Comparison of ENCODE assay signal across 10 mouse cellular contexts in genomic region chr5:135533431-135533830, GRCm38 (mm10). TPM values are rescaled to one million over a fixed set of nuclear protein-coding genes. Genes with fewer than 3 reads are reported as not detected.
DNase-seq lines count a peak whose midpoint lies in the region; ATAC-seq and TF ChIP-seq lines count a peak whose summit lies in the region.
"Had no signal": no experiment of that assay in that cellular context is flagged by ENCODE, and none has a peak within 500 bp of the region (broad histone marks: within the 10 kb centered on the region; RNA-seq: fewer than 3 reads in every experiment).

No protein-coding gene starts in this region.

- no peak for ATAC-seq in kidney, embryonic 15.5 days (replicated peaks; ENCODE audit: low FRiP score)
- no peak for ATAC-seq in hindbrain, postnatal 0 days

- DNase-seq in layer of hippocampus, adult 2 months (ENCODE audit: low spot score in 2 of 2), result no peak
- DNase-seq in layer of hippocampus, adult 8-10 months (ENCODE audit: low spot score in 2 of 2), result no peak
- peak; percentile 41 to 63 for DNase-seq in gastrocnemius, adult 8-10 months (ENCODE audit: low spot score in 2 of 2)
- peak; percentile 37 for DNase-seq in ovary, postnatal 36 days (ENCODE audit: low spot score)
- DNase-seq in hindbrain, postnatal 0 days (ENCODE audit: low spot score), result no peak
- no peak for DNase-seq in retina, embryonic 14.5 days (ENCODE audit: low spot score)
- no peak for DNase-seq in embryo, embryonic 9.5 days (ENCODE audit: extremely low spot score)
- DNase-seq: embryo, embryonic 11 days; liver, embryonic 13.5 days had no signal

- no peak overlapping the region for H3K4me3 ChIP-seq in layer of hippocampus, adult 2 months
- H3K4me3 ChIP-seq in kidney, embryonic 15.5 days (replicated peaks), result no peak overlapping the region
- no peak overlapping the region for H3K4me3 ChIP-seq in hindbrain, postnatal 0 days (ENCODE audit: low read length)
- H3K4me3 ChIP-seq: liver, embryonic 13.5 days had no signal

- H3K27me3 ChIP-seq in kidney, embryonic 15.5 days, result no peaks in the 10 kb centered on the region
- no peaks in the 10 kb centered on the region for H3K27me3 ChIP-seq in hindbrain, postnatal 0 days (ENCODE audit: insufficient read depth, low read length)
- H3K27me3 ChIP-seq: liver, embryonic 13.5 days had no signal

- no peaks in the 10 kb centered on the region for H3K9me3 ChIP-seq in kidney, embryonic 15.5 days (replicated peaks)
- no peaks in the 10 kb centered on the region for H3K9me3 ChIP-seq in hindbrain, postnatal 0 days (ENCODE audit: low read length)
- H3K9me3 ChIP-seq: liver, embryonic 13.5 days had no signal

- no peak overlapping the region for H3K9ac ChIP-seq in kidney, embryonic 15.5 days
- H3K9ac ChIP-seq in hindbrain, postnatal 0 days (replicated peaks; ENCODE audit: low read length), result no peak overlapping the region
- H3K9ac ChIP-seq: liver, embryonic 13.5 days had no signal

- H3K4me2 ChIP-seq in kidney, embryonic 15.5 days, result no peak overlapping the region
- H3K4me2 ChIP-seq in hindbrain, postnatal 0 days (ENCODE audit: low read depth, low read length), result no peak overlapping the region
- H3K4me2 ChIP-seq: liver, embryonic 13.5 days had no signal

- H3K4me1 ChIP-seq in kidney, embryonic 15.5 days, result peaks cover 12% of the 10 kb centered on the region
- H3K4me1 ChIP-seq in hindbrain, postnatal 0 days (ENCODE audit: insufficient read depth, low read length), result 0 out of 2 replicates have a peak, but pooled peaks cover 3% of the 10 kb centered on the region

- no peaks in the 10 kb centered on the region; the same call in 1 of the 2 replicates for H3K36me3 ChIP-seq in kidney, embryonic 15.5 days
- no peaks in the 10 kb centered on the region for H3K36me3 ChIP-seq in hindbrain, postnatal 0 days (ENCODE audit: insufficient read depth, low read length)
- H3K36me3 ChIP-seq: liver, embryonic 13.5 days had no signal

- 58% methylated on average over 10 of the region's 10 CpGs for WGBS in kidney, embryonic 15.5 days
- 68% methylated on average over 10 of the region's 10 CpGs for WGBS in hindbrain, postnatal 0 days

- no peak for TF ChIP-seq CTCF in layer of hippocampus, adult 2 months (conservative IDR thresholded peaks at IDR 0.05)
- no peak for TF ChIP-seq CTCF in hindbrain, postnatal 0 days (IDR thresholded peaks at IDR 0.05; ENCODE audit: low read depth)

- peak overlapping the region; percentile 73 for H3K27ac ChIP-seq in layer of hippocampus, adult 2 months
- peak overlapping the region; percentile 60 for H3K27ac ChIP-seq in kidney, embryonic 15.5 days
- no peak overlapping the region for H3K27ac ChIP-seq in hindbrain, postnatal 0 days
- H3K27ac ChIP-seq: liver, embryonic 13.5 days had no signal

RNA-seq across cellular contexts. Expression of gene Hip1, which starts 11.5 kb away (rescaled TPM):
- 10 to 100 TPM; 41.2 to 41.4 TPM for total RNA-seq in layer of hippocampus, adult 2 months (2021)
- 10 to 100 TPM; 34.4 to 48.8 (median 44.9) TPM for total RNA-seq in layer of hippocampus, adult 8-10 months (2022)
- total RNA-seq in gastrocnemius, adult 8-10 months (2022), result 10 to 100 TPM; 14.7 to 17.2 (median 16.0) TPM
- polyA plus RNA-seq in kidney, embryonic 15.5 days (2015; fragmentation: Nextera tagmentation; extraction: Ambion mirVana), result 43.2 and 45.2 TPM in 2 replicates
- total RNA-seq in hindbrain, postnatal 0 days (2014; rRNA removed), result 103 and 110 TPM in 2 replicates
- polyA plus RNA-seq in hindbrain, postnatal 0 days (2015; fragmentation: Nextera tagmentation; extraction: Ambion mirVana), result 26.9 and 28.3 TPM in 2 replicates

RNA-seq across cellular contexts. Expression of gene Ccl26, which starts 29.9 kb away (rescaled TPM):
- not detected for total RNA-seq in layer of hippocampus, adult 2 months (2021)
- total RNA-seq in layer of hippocampus, adult 8-10 months (2022), result not detected
- total RNA-seq in gastrocnemius, adult 8-10 months (2022), result not detected
- not detected in 2 replicates for polyA plus RNA-seq in kidney, embryonic 15.5 days (2015; fragmentation: Nextera tagmentation; extraction: Ambion mirVana)
- not detected in 2 replicates for total RNA-seq in hindbrain, postnatal 0 days (2014; rRNA removed)
- polyA plus RNA-seq in hindbrain, postnatal 0 days (2015; fragmentation: Nextera tagmentation; extraction: Ambion mirVana), result not detected in 2 replicates
- polyA plus RNA-seq: liver, embryonic 13.5 days had no signal

RNA-seq across cellular contexts. Expression of gene Ccl24, which starts 39.4 kb away (rescaled TPM):
- not detected for total RNA-seq in layer of hippocampus, adult 2 months (2021)
- under 1 TPM in 1 of 4 experiments, not detected in 3; 0.61 TPM for total RNA-seq in layer of hippocampus, adult 8-10 months (2022)
- total RNA-seq in gastrocnemius, adult 8-10 months (2022), result 1 to 10 TPM in 2 of 4 experiments, under 1 TPM in 1, not detected in 1; 0.44 to 2.6 (median 1.2) TPM
- polyA plus RNA-seq in kidney, embryonic 15.5 days (2015; fragmentation: Nextera tagmentation; extraction: Ambion mirVana), result 1.9 and 2.4 TPM in 2 replicates
- total RNA-seq in hindbrain, postnatal 0 days (2014; rRNA removed), result 0.26 TPM in 1 of 2 replicates, not detected in the other
- polyA plus RNA-seq in hindbrain, postnatal 0 days (2015; fragmentation: Nextera tagmentation; extraction: Ambion mirVana), result 1.9 and 2.5 TPM in 2 replicates

Comparison
In these comparisons a context has a peak if more than half of its experiments do, and no peak if none do; other contexts are left out.
1. DNase-seq: peak in gastrocnemius, adult 8-10 months (2 of 2) and ovary, postnatal 36 days (single experiment); none in layer of hippocampus, adult 2 months (0 of 2), layer of hippocampus, adult 8-10 months (0 of 2), hindbrain, postnatal 0 days (single experiment), retina, embryonic 14.5 days (single experiment) and embryo, embryonic 9.5 days (single experiment).